Mouse (Mus musculus) ES-E14 (cell line): ENCODE data around the gene Pdgfa.

Experiments used
- CHD2 ChIP-seq: IDR thresholded peaks from 2 replicates; pipeline ENCODE4 v1.6.1; 2014; ENCODE audit warnings: mild to moderate bottlenecking, low read depth, low read length, inconsistent platforms
- HCFC1 ChIP-seq: IDR thresholded peaks from 2 replicates; pipeline ENCODE4 v1.6.1; 2012; ENCODE audit warnings: low read length, inconsistent platforms, borderline replicate concordance; ENCODE audit not compliant: insufficient read depth
- MAFK ChIP-seq: IDR thresholded peaks from 2 replicates; pipeline ENCODE4 v1.6.1; 2014; ENCODE audit warnings: mild to moderate bottlenecking, low read depth, low read length, inconsistent platforms; ENCODE audit not compliant: insufficient read depth
- ZC3H11A ChIP-seq: IDR thresholded peaks from 2 replicates; pipeline ENCODE4 v1.6.1; 2012; ENCODE audit warnings: low read depth, mild to moderate bottlenecking, inconsistent platforms, low read length, borderline replicate concordance
- ZNF384 ChIP-seq: IDR thresholded peaks from 2 replicates; pipeline ENCODE4 v1.6.1; 2012; ENCODE audit warnings: low read depth, low read length, inconsistent platforms

DNA sequence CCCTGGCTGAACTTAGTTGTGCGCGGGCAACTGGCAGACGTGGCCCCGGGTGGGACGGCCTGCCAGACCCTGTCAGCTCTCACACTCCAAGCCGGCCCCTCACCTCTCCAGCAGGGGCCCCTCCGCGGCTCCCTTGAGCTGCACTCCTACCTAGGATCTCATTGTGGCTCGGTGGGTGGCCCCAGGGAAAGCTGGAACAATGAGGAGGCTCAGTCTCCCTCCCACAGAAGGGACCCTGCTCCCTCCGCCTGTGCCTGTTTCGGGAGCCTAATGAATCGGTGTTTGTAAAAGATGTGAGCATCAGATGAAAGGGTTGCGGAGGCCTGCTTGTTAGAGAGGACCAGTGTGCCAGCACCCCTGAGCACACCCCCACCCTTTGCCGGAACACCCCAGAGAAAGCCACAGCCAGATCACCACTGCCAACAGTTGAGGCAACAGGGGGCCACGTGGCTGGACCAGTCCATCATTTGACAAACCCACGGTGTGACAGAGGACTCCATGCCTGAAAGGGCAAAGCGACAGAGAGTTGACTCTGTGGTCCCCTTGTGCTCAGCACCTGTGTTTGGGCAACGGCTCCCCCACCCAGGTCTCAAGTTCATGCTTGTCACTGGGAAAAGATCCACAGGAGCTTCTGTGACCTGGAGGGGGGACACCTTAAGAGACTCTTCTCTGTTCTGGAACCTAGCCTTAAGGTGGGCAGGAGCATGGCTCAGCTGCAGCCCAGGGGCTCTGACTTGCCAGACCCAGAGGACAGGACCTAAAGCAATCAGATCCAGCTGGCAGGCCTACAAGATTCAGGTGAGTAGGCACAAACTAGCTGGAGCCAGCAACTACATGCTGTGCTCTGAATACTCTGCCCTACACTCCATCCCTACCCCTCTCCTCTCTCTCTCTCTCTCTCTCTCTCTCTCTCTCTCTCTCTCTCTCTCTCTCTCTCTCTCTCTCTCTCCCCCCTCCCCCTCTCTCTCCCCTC lies 64.4 kb downstream of the Pdgfa start:
- no peak for TF ChIP-seq ZC3H11A
- TF ChIP-seq HCFC1: no peak
- TF ChIP-seq MAFK: no peak
- no peak for TF ChIP-seq ZNF384
- TF ChIP-seq CHD2: no peak
